Mouse (Mus musculus) kidney, adult 2 months (tissue): Measurements from ENCODE around the gene Gtf2i.

Experiments
- CTCF ChIP-seq: fragments of 200-500 bp; conservative IDR thresholded peaks from 2 replicates; pipeline ENCODE4 v1.5.1; 2011; ENCODE audit warnings: low read depth, mild to moderate bottlenecking, control low read depth, low read length, moderate library complexity, mixed read lengths; ENCODE audit not compliant: insufficient read depth, insufficient read length
- POLR2A ChIP-seq: fragments of 200-500 bp; IDR thresholded peaks from one replicate; pipeline ENCODE4 v1.6.1; 2011; ENCODE audit warnings: low read depth, low read length, control low read depth

GRCm38 (mm10) chr5:134221278-134221677 is 93.3 kb downstream of the Gtf2i start:
- TF ChIP-seq CTCF, result no peak
- no peak for TF ChIP-seq POLR2A
